Mouse (Mus musculus) embryonic facial prominence, embryonic 10.5 days (tissue): ENCODE results near the gene Atp1a2. TPM values are rescaled to one million over a fixed set of nuclear protein-coding genes. Genes with fewer than 3 reads are reported as not detected.

Experiments
- DNase-seq: peaks from one replicate; pipeline ENCODE4 v3.0.0-alpha.2; 2017; ENCODE audit warnings: low spot score
- H3K27ac ChIP-seq: fragments of 300-500 bp; sonication (generic); replicated peaks from 2 replicates; pipeline ENCODE4 v1.5.1; 2016; ENCODE audit warnings: mild to moderate bottlenecking
- H3K27me3 ChIP-seq: fragments of 300-500 bp; sonication (generic); replicated peaks from 2 replicates; pipeline ENCODE4 v1.6.1; 2016; ENCODE audit warnings: low read depth, mild to moderate bottlenecking; ENCODE audit not compliant: poor library complexity, severe bottlenecking
- H3K36me3 ChIP-seq: fragments of 300-500 bp; sonication (generic); replicated peaks from 2 replicates; pipeline ENCODE4 v1.6.1; 2016; ENCODE audit warnings: mild to moderate bottlenecking, moderate library complexity
- H3K4me1 ChIP-seq: fragments of 300-500 bp; sonication (generic); 2 replicates; pipeline ENCODE4 v1.6.1; 2016
- H3K4me3 ChIP-seq: fragments of 300-500 bp; sonication (generic); 2 replicates; pipeline ENCODE4 v1.5.1; 2016; ENCODE audit warnings: mild to moderate bottlenecking, moderate library complexity
- H3K9me3 ChIP-seq: fragments of 300-500 bp; sonication (generic); 2 replicates; pipeline ENCODE4 v1.6.1; 2016; ENCODE audit warnings: mild to moderate bottlenecking
- WGBS: fragments of 180-500 bp; shearing (Covaris S2); methylation state at CpG from one replicate; pipeline ENCODE4 v1.1.7; 2016; 5-methylcytosine and 5-hydroxymethylcytosine counted together
- polyA plus RNA-seq: library from polyadenylated mRNA; unstranded; fragments of >200 nt; fragmentation: Nextera tagmentation; extraction: Ambion mirVana; gene quantifications from 2 replicates; pipeline ENCODE4 v1.2.1, GENCODE M21; 2016

The Atp1a2 gene
- polyA plus RNA-seq, 1 experiment from 2014 or later, result 1.4 TPM

- no peak overlapping the region for H3K27ac ChIP-seq
- H3K4me1 ChIP-seq, result peaks cover 18% of the 10 kb centered on the region
- DNase-seq, result no peak
- no peaks in the 10 kb centered on the region for H3K36me3 ChIP-seq
- H3K4me3 ChIP-seq, result no peak overlapping the region
- H3K27me3 ChIP-seq, result peaks cover 40% of the 10 kb centered on the region
- 56% methylated on average over 6 of the region's 6 CpGs for WGBS
- no peaks in the 10 kb centered on the region for H3K9me3 ChIP-seq
Measured at GRCm38 (mm10) chr1:172240945-172241708, 56.7 kb downstream of the Atp1a2 start.

- H3K27ac ChIP-seq, result no peak overlapping the region
- DNase-seq, result no peak
- H3K27me3 ChIP-seq, result no peaks in the 10 kb centered on the region
- H3K4me3 ChIP-seq, result no peak overlapping the region
- H3K4me1 ChIP-seq, result 0 out of 2 replicates have a peak, but pooled peaks cover 4% of the 10 kb centered on the region
- no peaks in the 10 kb centered on the region for H3K36me3 ChIP-seq
- WGBS, result 90% methylated on average over 1 of the region's 1 CpGs
- H3K9me3 ChIP-seq, result no peaks in the 10 kb centered on the region
Measured at GRCm38 (mm10) chr1:172229215-172229614, 68.6 kb downstream of the Atp1a2 start.

GRCm38 (mm10) chr1:172228209-172228608, 69.7 kb downstream of the Atp1a2 start:
- DNase-seq, result no peak
- 0 out of 2 replicates have a peak, but pooled peaks cover 4% of the 10 kb centered on the region for H3K4me1 ChIP-seq
- no peak overlapping the region for H3K27ac ChIP-seq
- H3K4me3 ChIP-seq, result no peak overlapping the region
- H3K9me3 ChIP-seq, result no peaks in the 10 kb centered on the region
- H3K36me3 ChIP-seq, result no peaks in the 10 kb centered on the region
- no peaks in the 10 kb centered on the region for H3K27me3 ChIP-seq
- 92% methylated on average over 2 of the region's 2 CpGs for WGBS

Other genes starting within 250 kb of the Atp1a2 start
- gene Nhlh1, start 240.5 kb downstream of the Atp1a2 start, polyA plus RNA-seq, result 4.1 and 4.7 TPM in 2 replicates
- gene Copa, start 215.5 kb downstream of the Atp1a2 start, polyA plus RNA-seq, result 185 and 189 TPM in 2 replicates
- gene Ncstn, start 215.3 kb downstream of the Atp1a2 start, polyA plus RNA-seq, result 92.1 and 98.5 TPM in 2 replicates
- gene Pex19, start 171.3 kb downstream of the Atp1a2 start, polyA plus RNA-seq, result 184 and 185 TPM in 2 replicates
- gene Dcaf8, start 150.0 kb downstream of the Atp1a2 start, polyA plus RNA-seq, result 130 and 141 TPM in 2 replicates
- gene Pea15a, start 91.3 kb downstream of the Atp1a2 start, polyA plus RNA-seq, result 123 and 138 TPM in 2 replicates
- 1.6 TPM in 2 replicates for gene Casq1, start 78.2 kb downstream of the Atp1a2 start, polyA plus RNA-seq
- not detected in 2 replicates for gene Atp1a4, start 39.6 kb downstream of the Atp1a2 start, polyA plus RNA-seq
- gene Igsf8, start 36.4 kb downstream of the Atp1a2 start, polyA plus RNA-seq, result 33.7 and 39.5 TPM in 2 replicates
- gene Kcnj9, start 31.3 kb upstream of the Atp1a2 start, polyA plus RNA-seq, result 0.10 and 0.11 TPM in 2 replicates
- 0.09 and 0.15 TPM in 2 replicates for gene Kcnj10, start 43.1 kb upstream of the Atp1a2 start, polyA plus RNA-seq
- gene Pigm, start 78.5 kb upstream of the Atp1a2 start, polyA plus RNA-seq, result 10.2 and 11.1 TPM in 2 replicates
- gene Slamf9, start 177.3 kb upstream of the Atp1a2 start, polyA plus RNA-seq, result not detected in 2 replicates
- gene Igsf9, start 183.7 kb upstream of the Atp1a2 start, polyA plus RNA-seq, result 92.8 and 95.9 TPM in 2 replicates
- 75.1 and 82.5 TPM in 2 replicates for gene Tagln2, start 202.0 kb upstream of the Atp1a2 start, polyA plus RNA-seq
- gene Cfap45, start 222.7 kb upstream of the Atp1a2 start, polyA plus RNA-seq, result 1.3 TPM in 2 replicates